Mouse (Mus musculus): ENCODE measurements at regions not wholly inside any gene's neighbourhood (a gene's known extent, or its start where the extent isn't known, plus 50 kb on each side); places are given as distances from the start of the nearest gene placed in this dataset.

GRCm38 (mm10) chr9:69814432-69814831 lies 53.7 kb upstream of the Foxb1 start:
- DNase-seq (ENCODE audit: low spot score) = no peak
- H3K4me2 ChIP-seq (ENCODE audit: low read length) = no peak overlapping the region
- no peak overlapping the region for H3K4me3 ChIP-seq (replicated peaks; ENCODE audit: low read depth, low read length)
- H3K9ac ChIP-seq (ENCODE audit: low read depth, low read length) = no peak overlapping the region
- 48% methylated on average over 3 of the region's 3 CpGs for WGBS
- no peak overlapping the region for H3K27ac ChIP-seq
- H3K9me3 ChIP-seq (replicated peaks; ENCODE audit: low read length) = no peaks in the 10 kb centered on the region
- TF ChIP-seq CTCF (IDR thresholded peaks at IDR 0.05; ENCODE audit: low read depth) = no peak
- no peak for ATAC-seq (replicated peaks; ENCODE audit: low FRiP score, low read depth)
- no peaks in the 10 kb centered on the region for H3K4me1 ChIP-seq (replicated peaks; ENCODE audit: insufficient read depth, low read length)
- no peaks in the 10 kb centered on the region for H3K27me3 ChIP-seq (ENCODE audit: insufficient read depth, low read length)
- H3K36me3 ChIP-seq (ENCODE audit: insufficient read depth, low read length) = no peaks in the 10 kb centered on the region

GRCm38 (mm10) chr9:69823179-69823966 lies 62.6 kb upstream of the Foxb1 start:
- Histone ChIP-seq H3K27me3 (ENCODE audit: insufficient read depth, low read length) (no peaks in the 10 kb centered on the region), H3K9me3 (replicated peaks; ENCODE audit: low read length) (no peaks in the 10 kb centered on the region), H3K36me3 (ENCODE audit: insufficient read depth, low read length) (no peaks in the 10 kb centered on the region), H3K4me1 (replicated peaks; ENCODE audit: insufficient read depth, low read length) (no peaks in the 10 kb centered on the region), H3K4me3 (replicated peaks; ENCODE audit: low read depth, low read length) (no peak overlapping the region), H3K27ac (no peak overlapping the region), H3K4me2 (ENCODE audit: low read length) (no peak overlapping the region), H3K9ac (ENCODE audit: low read depth, low read length) (no peak overlapping the region)
- WGBS = 79% methylated on average over 9 of the region's 9 CpGs
- no peak for TF ChIP-seq CTCF (IDR thresholded peaks at IDR 0.05; ENCODE audit: low read depth)
- DNase-seq (ENCODE audit: low spot score) (no peak), ATAC-seq (replicated peaks; ENCODE audit: low FRiP score, low read depth) (no peak)

- no peak for TF ChIP-seq CTCF (IDR thresholded peaks at IDR 0.05; ENCODE audit: low read depth)
- Histone ChIP-seq H3K4me3 (replicated peaks; ENCODE audit: low read depth, low read length) (no peak overlapping the region), H3K27me3 (ENCODE audit: insufficient read depth, low read length) (no peaks in the 10 kb centered on the region), H3K4me2 (ENCODE audit: low read length) (no peak overlapping the region), H3K36me3 (ENCODE audit: insufficient read depth, low read length) (no peaks in the 10 kb centered on the region), H3K27ac (no peak overlapping the region), H3K9me3 (replicated peaks; ENCODE audit: low read length) (no peaks in the 10 kb centered on the region), H3K4me1 (replicated peaks; ENCODE audit: insufficient read depth, low read length) (no peaks in the 10 kb centered on the region), H3K9ac (ENCODE audit: low read depth, low read length) (no peak overlapping the region)
- ATAC-seq (replicated peaks; ENCODE audit: low FRiP score, low read depth) (no peak), DNase-seq (ENCODE audit: low spot score) (no peak)
- 52% methylated on average over 6 of the region's 6 CpGs for WGBS
Measured at GRCm38 (mm10) chr9:69828428-69828827, 67.7 kb upstream of the Foxb1 start.

- Histone ChIP-seq H3K4me2 (ENCODE audit: low read length) (no peak overlapping the region), H3K9me3 (replicated peaks; ENCODE audit: low read length) (no peaks in the 10 kb centered on the region), H3K27me3 (ENCODE audit: insufficient read depth, low read length) (no peaks in the 10 kb centered on the region), H3K27ac (no peak overlapping the region), H3K4me3 (replicated peaks; ENCODE audit: low read depth, low read length) (no peak overlapping the region), H3K4me1 (replicated peaks; ENCODE audit: insufficient read depth, low read length) (no peaks in the 10 kb centered on the region), H3K36me3 (ENCODE audit: insufficient read depth, low read length) (no peaks in the 10 kb centered on the region), H3K9ac (ENCODE audit: low read depth, low read length) (no peak overlapping the region)
- TF ChIP-seq CTCF (IDR thresholded peaks at IDR 0.05; ENCODE audit: low read depth) = no peak
- no peak for DNase-seq (ENCODE audit: low spot score)
- WGBS = 45% methylated on average over 4 of the region's 4 CpGs
- ATAC-seq (replicated peaks; ENCODE audit: low FRiP score, low read depth) = no peak
Measured at GRCm38 (mm10) chr9:69835396-69835795, 74.7 kb upstream of the Foxb1 start.

GRCm38 (mm10) chr9:69839198-69839597 lies 78.5 kb upstream of the Foxb1 start:
- Histone ChIP-seq H3K9me3 (replicated peaks; ENCODE audit: low read length) (no peaks in the 10 kb centered on the region), H3K36me3 (ENCODE audit: insufficient read depth, low read length) (no peaks in the 10 kb centered on the region), H3K27me3 (ENCODE audit: insufficient read depth, low read length) (no peaks in the 10 kb centered on the region), H3K27ac (no peak overlapping the region), H3K4me1 (replicated peaks; ENCODE audit: insufficient read depth, low read length) (no peaks in the 10 kb centered on the region), H3K4me2 (ENCODE audit: low read length) (no peak overlapping the region), H3K4me3 (replicated peaks; ENCODE audit: low read depth, low read length) (no peak overlapping the region), H3K9ac (ENCODE audit: low read depth, low read length) (no peak overlapping the region)
- DNase-seq (ENCODE audit: low spot score) = no peak
- WGBS = 51% methylated on average over 2 of the region's 2 CpGs
- no peak for ATAC-seq (replicated peaks; ENCODE audit: low FRiP score, low read depth)
- TF ChIP-seq CTCF (IDR thresholded peaks at IDR 0.05; ENCODE audit: low read depth) = no peak

- WGBS = 71% methylated on average over 6 of the region's 6 CpGs
- Histone ChIP-seq H3K27me3 (ENCODE audit: insufficient read depth, low read length) (no peaks in the 10 kb centered on the region), H3K4me3 (replicated peaks; ENCODE audit: low read depth, low read length) (no peak overlapping the region), H3K9me3 (replicated peaks; ENCODE audit: low read length) (no peaks in the 10 kb centered on the region), H3K27ac (no peak overlapping the region), H3K4me2 (ENCODE audit: low read length) (no peak overlapping the region), H3K4me1 (replicated peaks; ENCODE audit: insufficient read depth, low read length) (no peaks in the 10 kb centered on the region), H3K9ac (ENCODE audit: low read depth, low read length) (no peak overlapping the region), H3K36me3 (ENCODE audit: insufficient read depth, low read length) (no peaks in the 10 kb centered on the region)
- no peak for TF ChIP-seq CTCF (IDR thresholded peaks at IDR 0.05; ENCODE audit: low read depth)
- DNase-seq (ENCODE audit: low spot score) (no peak), ATAC-seq (replicated peaks; ENCODE audit: low FRiP score, low read depth) (no peak)
Measured at GRCm38 (mm10) chr9:69844712-69845111, 84.0 kb upstream of the Foxb1 start.

GRCm38 (mm10) chr9:69845210-69845609 lies 84.5 kb upstream of the Foxb1 start:
- no peak overlapping the region for H3K9ac ChIP-seq (ENCODE audit: low read depth, low read length)
- H3K36me3 ChIP-seq (ENCODE audit: insufficient read depth, low read length) = no peaks in the 10 kb centered on the region
- no peak overlapping the region for H3K4me2 ChIP-seq (ENCODE audit: low read length)
- no peak for DNase-seq (ENCODE audit: low spot score)
- H3K4me1 ChIP-seq (replicated peaks; ENCODE audit: insufficient read depth, low read length) = no peaks in the 10 kb centered on the region
- ATAC-seq (replicated peaks; ENCODE audit: low FRiP score, low read depth) = no peak
- H3K27me3 ChIP-seq (ENCODE audit: insufficient read depth, low read length) = no peaks in the 10 kb centered on the region
- H3K9me3 ChIP-seq (replicated peaks; ENCODE audit: low read length) = no peaks in the 10 kb centered on the region
- no peak overlapping the region for H3K27ac ChIP-seq
- TF ChIP-seq CTCF (IDR thresholded peaks at IDR 0.05; ENCODE audit: low read depth) = no peak
- 59% methylated on average over 9 of the region's 9 CpGs for WGBS
- no peak overlapping the region for H3K4me3 ChIP-seq (replicated peaks; ENCODE audit: low read depth, low read length)
